Mouse (Mus musculus) bone marrow macrophage, adult 2 months (primary cell): ENCODE measurements around the gene Chek2.

ENCODE experiments used
- CTCF ChIP-seq: IDR thresholded peaks from 2 replicates; pipeline ENCODE4 v1.5.1; 2012; ENCODE audit warnings: low read depth, mild to moderate bottlenecking, low read length, moderate library complexity
- POLR2A ChIP-seq: IDR thresholded peaks from 2 replicates; pipeline ENCODE4 v1.6.1; 2012; ENCODE audit warnings: mild to moderate bottlenecking, low read depth, low read length, borderline replicate concordance

DNA sequence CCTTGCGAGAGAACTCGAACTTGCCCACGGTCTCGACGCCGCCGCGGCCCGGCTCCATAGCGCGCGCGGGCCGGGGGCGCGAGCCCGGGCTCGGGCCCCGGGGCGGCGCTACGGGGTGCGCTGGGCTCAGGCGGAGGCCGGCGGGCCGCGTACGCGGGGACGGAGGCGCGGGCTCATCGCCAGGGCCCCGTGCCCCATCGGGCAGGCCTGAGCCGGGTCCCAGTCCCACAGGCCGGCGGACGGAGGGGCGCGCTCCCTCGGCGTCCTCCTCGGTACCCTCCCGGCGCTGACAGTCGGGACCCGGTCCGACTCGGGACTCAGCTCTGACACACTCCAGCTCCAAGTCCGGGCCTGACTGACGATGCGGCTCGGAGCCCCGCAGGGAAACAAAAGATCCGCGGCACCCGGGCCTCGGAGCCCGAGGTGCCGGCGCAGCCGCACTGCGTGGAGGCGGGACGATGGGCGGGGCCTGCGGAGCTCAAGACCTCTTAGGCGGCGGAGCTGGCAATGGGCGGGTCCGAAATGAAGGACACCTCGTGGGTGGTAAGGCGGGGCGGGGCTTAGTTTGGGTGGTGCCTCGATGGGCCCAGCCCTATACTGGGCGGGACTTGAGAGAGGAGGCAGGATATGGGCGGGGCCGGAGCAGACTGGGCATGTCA is 30.0 kb upstream of the Chek2 start, which contains the start of gene Ulk1:
- TF ChIP-seq POLR2A (peak; percentile 88; the same call in 1 of the 2 replicates), CTCF (no peak)
